Mouse (Mus musculus) hindbrain, embryonic 12.5 days (tissue): Measurements from ENCODE around the gene Fabp2. TPM values are rescaled to one million over a fixed set of nuclear protein-coding genes. Genes with fewer than 3 reads are reported as not detected.

Source experiments
- ATAC-seq: fragments of 200-750 bp; cut with Nextera tagmentation; 2 replicates; pipeline ENCODE4 v1.8.0; 2017; ENCODE audit warnings: moderate TSS enrichment; ENCODE audit not compliant: low FRiP score
- H3K27ac ChIP-seq: fragments of 300-500 bp; sonication (generic); 2 replicates; pipeline ENCODE4 v1.5.1; 2016; ENCODE audit warnings: mild to moderate bottlenecking
- H3K27me3 ChIP-seq: fragments of 300-500 bp; sonication (generic); 2 replicates; pipeline ENCODE4 v1.6.1; 2016; ENCODE audit warnings: mild to moderate bottlenecking
- H3K36me3 ChIP-seq: fragments of 300-500 bp; sonication (generic); 2 replicates; pipeline ENCODE4 v1.6.1; 2016; ENCODE audit warnings: mild to moderate bottlenecking
- H3K4me1 ChIP-seq: fragments of 300-500 bp; sonication (generic); 2 replicates; pipeline ENCODE4 v1.6.1; 2016
- H3K4me2 ChIP-seq: fragments of 300-500 bp; sonication (generic); replicated peaks from 2 replicates; pipeline ENCODE4 v1.6.1; 2016; ENCODE audit warnings: mild to moderate bottlenecking
- H3K4me3 ChIP-seq: fragments of 300-500 bp; sonication (generic); 2 replicates; pipeline ENCODE4 v1.5.1; 2016; ENCODE audit warnings: mild to moderate bottlenecking
- H3K9ac ChIP-seq: fragments of 300-500 bp; sonication (generic); 2 replicates; pipeline ENCODE4 v1.6.1; 2016; ENCODE audit warnings: mild to moderate bottlenecking, moderate library complexity
- H3K9me3 ChIP-seq: fragments of 300-500 bp; sonication (generic); replicated peaks from 2 replicates; pipeline ENCODE4 v1.6.1; 2016; ENCODE audit warnings: mild to moderate bottlenecking
- WGBS: fragments of 180-500 bp; shearing (Covaris S2); methylation state at CpG from one replicate; pipeline ENCODE4 v1.1.7; 2016; 5-methylcytosine and 5-hydroxymethylcytosine counted together
- polyA plus RNA-seq: library from polyadenylated mRNA; unstranded; fragments of >200 nt; fragmentation: Nextera tagmentation; extraction: Ambion mirVana; gene quantifications from 2 replicates; pipeline ENCODE4 v1.2.1, GENCODE M21; 2016

Fabp2 gene
- polyA plus RNA-seq, 1 experiment from 2014 or later = not detected

- Histone ChIP-seq H3K9me3 (no peaks in the 10 kb centered on the region), H3K27ac (no peak overlapping the region), H3K4me1 (no peaks in the 10 kb centered on the region), H3K4me2 (no peak overlapping the region), H3K36me3 (no peaks in the 10 kb centered on the region), H3K27me3 (no peaks in the 10 kb centered on the region), H3K9ac (no peak overlapping the region), H3K4me3 (no peak overlapping the region)
- no peak for ATAC-seq
- 84% methylated on average over 5 of the region's 5 CpGs for WGBS
Measured at GRCm38 (mm10) chr3:122888371-122888819, 6.5 kb upstream of the Fabp2 start.

GRCm38 (mm10) chr3:122895189-122895731 lies 388 bp downstream of the Fabp2 start:
- Histone ChIP-seq H3K4me3 (no peak overlapping the region), H3K9ac (no peak overlapping the region), H3K27ac (no peak overlapping the region), H3K9me3 (no peaks in the 10 kb centered on the region), H3K36me3 (no peaks in the 10 kb centered on the region), H3K27me3 (no peaks in the 10 kb centered on the region), H3K4me2 (no peak overlapping the region), H3K4me1 (no peaks in the 10 kb centered on the region)
- ATAC-seq = no peak
- 88% methylated on average over 11 of the region's 11 CpGs for WGBS

GRCm38 (mm10) chr3:122898254-122898653 lies 3.4 kb downstream of the Fabp2 start:
- no peaks in the 10 kb centered on the region for H3K36me3 ChIP-seq
- H3K4me3 ChIP-seq = no peak overlapping the region
- 60% methylated on average over 6 of the region's 6 CpGs for WGBS
- H3K27ac ChIP-seq = no peak overlapping the region
- ATAC-seq = no peak
- no peaks in the 10 kb centered on the region for H3K4me1 ChIP-seq
- H3K4me2 ChIP-seq = no peak overlapping the region
- H3K9ac ChIP-seq = no peak overlapping the region
- H3K27me3 ChIP-seq = no peaks in the 10 kb centered on the region
- H3K9me3 ChIP-seq = no peaks in the 10 kb centered on the region

- H3K27ac ChIP-seq = no peak overlapping the region
- H3K4me2 ChIP-seq = no peak overlapping the region
- H3K9me3 ChIP-seq = no peaks in the 10 kb centered on the region
- no peaks in the 10 kb centered on the region for H3K27me3 ChIP-seq
- no peak overlapping the region for H3K4me3 ChIP-seq
- no peaks in the 10 kb centered on the region for H3K4me1 ChIP-seq
- ATAC-seq = peak; percentile 66; the same call in 1 of the 2 replicates
- H3K36me3 ChIP-seq = no peaks in the 10 kb centered on the region
- 47% methylated on average over 12 of the region's 12 CpGs for WGBS
- H3K9ac ChIP-seq = no peak overlapping the region
Measured at GRCm38 (mm10) chr3:122903746-122904433, 9.0 kb downstream of the Fabp2 start.

- Histone ChIP-seq H3K9me3 (no peaks in the 10 kb centered on the region), H3K27ac (no peak overlapping the region), H3K27me3 (no peaks in the 10 kb centered on the region), H3K9ac (no peak overlapping the region), H3K4me3 (no peak overlapping the region), H3K36me3 (no peaks in the 10 kb centered on the region), H3K4me2 (no peak overlapping the region), H3K4me1 (no peaks in the 10 kb centered on the region)
- WGBS = 82% methylated on average over 2 of the region's 2 CpGs
- ATAC-seq = no peak
Measured at GRCm38 (mm10) chr3:122907841-122908240, 13.0 kb downstream of the Fabp2 start.

- H3K4me2 ChIP-seq = no peak overlapping the region
- no peaks in the 10 kb centered on the region for H3K9me3 ChIP-seq
- H3K4me3 ChIP-seq = no peak overlapping the region
- H3K4me1 ChIP-seq = no peaks in the 10 kb centered on the region
- no peak overlapping the region for H3K9ac ChIP-seq
- H3K27me3 ChIP-seq = no peaks in the 10 kb centered on the region
- ATAC-seq = no peak
- WGBS = 86% methylated on average over 5 of the region's 5 CpGs
- H3K27ac ChIP-seq = no peak overlapping the region
- H3K36me3 ChIP-seq = no peaks in the 10 kb centered on the region
Measured at GRCm38 (mm10) chr3:122915493-122915892, 20.6 kb downstream of the Fabp2 start.

- Histone ChIP-seq H3K4me3 (no peak overlapping the region), H3K9ac (no peak overlapping the region), H3K36me3 (no peaks in the 10 kb centered on the region), H3K4me1 (no peaks in the 10 kb centered on the region), H3K4me2 (no peak overlapping the region), H3K27me3 (no peaks in the 10 kb centered on the region), H3K27ac (no peak overlapping the region), H3K9me3 (no peaks in the 10 kb centered on the region)
- 94% methylated on average over 6 of the region's 6 CpGs for WGBS
- no peak for ATAC-seq
Measured at GRCm38 (mm10) chr3:122916191-122916680, 21.4 kb downstream of the Fabp2 start.

GRCm38 (mm10) chr3:122918672-122919071 lies 23.8 kb downstream of the Fabp2 start:
- ATAC-seq = no peak
- Histone ChIP-seq H3K9ac (no peak overlapping the region), H3K4me1 (no peaks in the 10 kb centered on the region), H3K27ac (no peak overlapping the region), H3K4me3 (no peak overlapping the region), H3K4me2 (no peak overlapping the region), H3K36me3 (no peaks in the 10 kb centered on the region), H3K9me3 (no peaks in the 10 kb centered on the region), H3K27me3 (no peaks in the 10 kb centered on the region)
- 75% methylated on average over 2 of the region's 2 CpGs for WGBS

- no peak within 1 kb of the TSS for H3K4me3 ChIP-seq
- H3K27ac ChIP-seq = no peak within 1 kb of the TSS
- WGBS = 65% methylated on average over 8 of the region's 8 CpGs
- no peak within 1 kb of the TSS for H3K9ac ChIP-seq
- no peak within 1 kb of the TSS for H3K4me2 ChIP-seq
- no peaks in the 10 kb centered on the region for H3K27me3 ChIP-seq
- no peaks in the 10 kb centered on the region for H3K4me1 ChIP-seq
- no peak for ATAC-seq
- H3K36me3 ChIP-seq = no peaks in the 10 kb centered on the region
- H3K9me3 ChIP-seq = no peaks in the 10 kb centered on the region
Measured at GRCm38 (mm10) chr3:122919260-122919659, 24.4 kb downstream of the Fabp2 start, which contains the start of gene Gm10959. Gene Gm10959, minus strand, starts transcription at chr3:122919360.

- Histone ChIP-seq H3K27me3 (no peaks in the 10 kb centered on the region), H3K4me3 (no peak overlapping the region), H3K27ac (no peak overlapping the region), H3K9ac (no peak overlapping the region), H3K4me1 (peaks cover 3% of the 10 kb centered on the region; the same call in 1 of the 2 replicates), H3K9me3 (no peaks in the 10 kb centered on the region), H3K4me2 (no peak overlapping the region), H3K36me3 (no peaks in the 10 kb centered on the region)
- no peak for ATAC-seq
- WGBS = 67% methylated on average over 8 of the region's 8 CpGs
Measured at GRCm38 (mm10) chr3:122920572-122921435, 25.9 kb downstream of the Fabp2 start.

- WGBS = 82% methylated on average over 8 of the region's 8 CpGs
- no peak overlapping the region for H3K9ac ChIP-seq
Measured at GRCm38 (mm10) chr3:122921676-122922527, 27.0 kb downstream of the Fabp2 start.

More at GRCm38 (mm10) chr3:122921676-122922527, 27.0 kb downstream of the Fabp2 start:
- Histone ChIP-seq H3K9me3 (no peaks in the 10 kb centered on the region), H3K4me1 (peaks cover 6% of the 10 kb centered on the region; the same call in 1 of the 2 replicates), H3K27me3 (no peaks in the 10 kb centered on the region), H3K27ac (no peak overlapping the region), H3K4me3 (no peak overlapping the region), H3K36me3 (0 out of 2 replicates have a peak, but pooled peaks cover 4% of the 10 kb centered on the region), H3K4me2 (no peak overlapping the region)
- ATAC-seq = no peak
